Mouse (Mus musculus) liver, postnatal 0 days (tissue): ENCODE measurements at regions not wholly inside any gene's neighbourhood (a gene's known extent, or its start where the extent isn't known, plus 50 kb on each side); places are given as distances from the start of the nearest gene placed in this dataset.
A peak's percentile ranks its signal among the peaks of the same experiment; 100 is the strongest.

Source experiments
- CTCF ChIP-seq: sonication (generic); IDR thresholded peaks from 2 replicates; pipeline ENCODE4 v1.5.1; 2016; ENCODE audit warnings: antibody characterized with exemption, low read depth
- EP300 ChIP-seq: IDR thresholded peaks from 2 replicates; pipeline ENCODE4 v1.6.1; 2016; ENCODE audit warnings: antibody characterized with exemption, low read depth, mild to moderate bottlenecking

DNA sequence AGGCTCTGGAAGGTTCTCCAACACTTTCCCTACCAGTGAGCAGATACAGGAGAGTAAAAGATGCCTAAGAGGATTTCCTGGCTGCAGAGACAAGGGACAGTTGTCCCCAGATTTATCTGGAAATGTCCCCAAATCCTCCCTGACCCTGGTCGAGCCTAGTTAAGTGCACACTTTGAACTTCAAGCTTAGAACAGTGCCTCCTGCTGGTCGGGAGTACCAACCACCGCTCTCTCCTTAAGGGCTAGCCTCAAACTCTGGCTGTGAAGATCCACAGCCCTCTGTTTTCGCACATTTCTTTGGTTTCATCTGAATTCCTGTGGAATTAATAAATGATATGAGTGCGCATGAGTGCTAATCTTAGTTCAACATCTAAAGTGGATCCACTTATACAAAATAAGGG, 146.1 kb upstream of the Sfswap start:
- TF ChIP-seq CTCF (peak; percentile 23; the same call in 1 of the 2 replicates), EP300 (no peak)
